Mouse (Mus musculus) sigmoid colon, adult 10 weeks (tissue): ENCODE measurements around the gene Sh3bp5. TPM values are rescaled to one million over a fixed set of nuclear protein-coding genes. Genes with fewer than 3 reads are reported as not detected.

ENCODE experiments used
- polyA plus RNA-seq: library from polyadenylated mRNA; stranded (reverse); fragments of 350-450 nt; fragmentation: Illumina TruSeq; extraction: RNeasy Lipid Tissue Mini Kit (QIAGEN cat#74804); gene quantifications from one replicate; pipeline ENCODE4 v1.2.3, GENCODE M21; 2014; ENCODE audit warnings: low read depth, low replicate concordance

Gene Sh3bp5
- 25.8 TPM for polyA plus RNA-seq

GRCm38 (mm10) chr14:31435930-31436693 lies at the start of gene Sh3bp5:
Gene Sh3bp5 (minus strand): TSS chr14:31436078.

GRCm38 (mm10) chr14:31336369-31337155 lies 99.3 kb downstream of the Sh3bp5 start, which contains the start of gene Capn7:
Gene Capn7 (plus strand): TSS chr14:31336638.

GRCm38 (mm10) chr14:31323849-31324792 lies 111.8 kb downstream of the Sh3bp5 start, which contains the start of gene Dnah1:
Gene Dnah1 (minus strand): TSS chr14:31323896.

Other genes with a start within 250 kb of the Sh3bp5 start
- not detected for gene Tnnc1, start 227.8 kb downstream of the Sh3bp5 start, polyA plus RNA-seq
- gene Nisch, start 219.1 kb downstream of the Sh3bp5 start, polyA plus RNA-seq, result 76.7 TPM
- gene Sema3g, start 218.2 kb downstream of the Sh3bp5 start, polyA plus RNA-seq, result 0.60 TPM
- 9.1 TPM for gene Phf7, start 184.8 kb downstream of the Sh3bp5 start, polyA plus RNA-seq
- 4.8 TPM for gene Bap1, start 184.6 kb downstream of the Sh3bp5 start, polyA plus RNA-seq
- not detected for gene Dnah1, start 112.2 kb downstream of the Sh3bp5 start, polyA plus RNA-seq
- 157 TPM for gene Capn7, start 99.4 kb downstream of the Sh3bp5 start, polyA plus RNA-seq
- gene Eaf1, start 58.3 kb upstream of the Sh3bp5 start, polyA plus RNA-seq, result 49.8 TPM
- gene Mettl6, start 59.0 kb upstream of the Sh3bp5 start, polyA plus RNA-seq, result 53.1 TPM
- 0.63 TPM for gene Colq, start 155.3 kb upstream of the Sh3bp5 start, polyA plus RNA-seq
- not detected for gene Gm49387, start 204.8 kb upstream of the Sh3bp5 start, polyA plus RNA-seq
- gene Btd, start 204.9 kb upstream of the Sh3bp5 start, polyA plus RNA-seq, result 2.1 TPM
- 7.9 TPM for gene Hacl1, start 205.2 kb upstream of the Sh3bp5 start, polyA plus RNA-seq